Mouse (Mus musculus) E14TG2a.4 (cell line): ENCODE results near the gene Pheta1.

Experiments
- CTCF ChIP-seq: conservative IDR thresholded peaks from 2 replicates; pipeline ENCODE4 v1.5.1; 2014; ENCODE audit warnings: low read length
- POU5F1 ChIP-seq: IDR thresholded peaks from 2 replicates; pipeline ENCODE4 v1.6.1; 2014; ENCODE audit warnings: low read length, borderline replicate concordance

- no peak for TF ChIP-seq POU5F1
- no peak for TF ChIP-seq CTCF
Observed at GRCm38 (mm10) chr5:121817551-121817950, 31.2 kb upstream of the Pheta1 start.
